Mouse (Mus musculus) embryonic facial prominence, embryonic 14.5 days (tissue): ENCODE data around the gene Trabd. TPM values are rescaled to one million over a fixed set of nuclear protein-coding genes. Genes with fewer than 3 reads are reported as not detected.

ENCODE experiments used
- ATAC-seq: fragments of 200-750 bp; cut with Nextera tagmentation; 2 replicates; pipeline ENCODE4 v1.8.0; 2017; ENCODE audit warnings: low read depth, moderate number of reproducible peaks, moderate TSS enrichment
- DNase-seq: peaks from one replicate; pipeline ENCODE4 v3.0.0-alpha.2; 2015; ENCODE audit warnings: low spot score
- H3K27ac ChIP-seq: fragments of 300-500 bp; sonication (generic); replicated peaks from 2 replicates; pipeline ENCODE4 v1.5.1; 2014; ENCODE audit warnings: low read depth, mild to moderate bottlenecking, low read length, moderate library complexity
- H3K27me3 ChIP-seq: fragments of 300-500 bp; sonication (generic); replicated peaks from 2 replicates; pipeline ENCODE4 v1.6.1; 2014; ENCODE audit warnings: low read length; ENCODE audit not compliant: control insufficient read depth, insufficient read depth
- H3K36me3 ChIP-seq: fragments of 300-500 bp; sonication (generic); 2 replicates; pipeline ENCODE4 v1.6.1; 2014; ENCODE audit warnings: low read length, mixed read lengths; ENCODE audit not compliant: control insufficient read depth, insufficient read depth
- H3K4me1 ChIP-seq: fragments of 300-500 bp; sonication (generic); 2 replicates; pipeline ENCODE4 v1.6.1; 2014; ENCODE audit warnings: antibody characterized with exemption, low read length; ENCODE audit not compliant: control insufficient read depth, insufficient read depth
- H3K4me2 ChIP-seq: fragments of 300-500 bp; sonication (generic); 2 replicates; pipeline ENCODE4 v1.6.1; 2014; ENCODE audit warnings: low read depth, mild to moderate bottlenecking, low read length, moderate library complexity, mixed read lengths
- H3K4me3 ChIP-seq: fragments of 300-500 bp; sonication (generic); 2 replicates; pipeline ENCODE4 v1.5.1; 2014; ENCODE audit warnings: low read depth, mild to moderate bottlenecking, low read length
- H3K9ac ChIP-seq: fragments of 300-500 bp; sonication (generic); 2 replicates; pipeline ENCODE4 v1.6.1; 2014; ENCODE audit warnings: low read depth, mild to moderate bottlenecking, low read length, moderate library complexity, mixed read lengths
- H3K9me3 ChIP-seq: fragments of 300-500 bp; sonication (generic); 2 replicates; pipeline ENCODE4 v1.6.1; 2016; ENCODE audit warnings: low read length; ENCODE audit not compliant: control insufficient read depth
- WGBS: fragments of 180-500 bp; shearing (Covaris S2); extraction: QIAGEN DNeasy Blood & Tissue Kit; methylation state at CpG from one replicate; pipeline ENCODE4 v1.1.7; 2014; 5-methylcytosine and 5-hydroxymethylcytosine counted together
- polyA plus RNA-seq: library from polyadenylated mRNA; unstranded; fragments of >200 nt; fragmentation: Nextera tagmentation; extraction: Ambion mirVana; gene quantifications from 2 replicates; pipeline ENCODE4 v1.2.1, GENCODE M21; 2014

Trabd gene
- polyA plus RNA-seq, 1 experiment from 2014 or later, result 41.4 TPM

- no peaks in the 10 kb centered on the region for H3K27me3 ChIP-seq
- peak overlapping the region; percentile 88 for H3K4me2 ChIP-seq
- DNase-seq, result no peak
- 96% methylated on average over 8 of the region's 8 CpGs for WGBS
- no peak for ATAC-seq
- peak overlapping the region; percentile 59 for H3K4me3 ChIP-seq
- no peaks in the 10 kb centered on the region for H3K9me3 ChIP-seq
- H3K36me3 ChIP-seq, result peaks cover 17% of the 10 kb centered on the region
- peak overlapping the region; percentile 73 for H3K9ac ChIP-seq
- H3K4me1 ChIP-seq, result peaks cover 19% of the 10 kb centered on the region
- H3K27ac ChIP-seq, result no peak overlapping the region
Measured at GRCm38 (mm10) chr15:89127364-89127940, 52.5 kb downstream of the Trabd start.

DNA sequence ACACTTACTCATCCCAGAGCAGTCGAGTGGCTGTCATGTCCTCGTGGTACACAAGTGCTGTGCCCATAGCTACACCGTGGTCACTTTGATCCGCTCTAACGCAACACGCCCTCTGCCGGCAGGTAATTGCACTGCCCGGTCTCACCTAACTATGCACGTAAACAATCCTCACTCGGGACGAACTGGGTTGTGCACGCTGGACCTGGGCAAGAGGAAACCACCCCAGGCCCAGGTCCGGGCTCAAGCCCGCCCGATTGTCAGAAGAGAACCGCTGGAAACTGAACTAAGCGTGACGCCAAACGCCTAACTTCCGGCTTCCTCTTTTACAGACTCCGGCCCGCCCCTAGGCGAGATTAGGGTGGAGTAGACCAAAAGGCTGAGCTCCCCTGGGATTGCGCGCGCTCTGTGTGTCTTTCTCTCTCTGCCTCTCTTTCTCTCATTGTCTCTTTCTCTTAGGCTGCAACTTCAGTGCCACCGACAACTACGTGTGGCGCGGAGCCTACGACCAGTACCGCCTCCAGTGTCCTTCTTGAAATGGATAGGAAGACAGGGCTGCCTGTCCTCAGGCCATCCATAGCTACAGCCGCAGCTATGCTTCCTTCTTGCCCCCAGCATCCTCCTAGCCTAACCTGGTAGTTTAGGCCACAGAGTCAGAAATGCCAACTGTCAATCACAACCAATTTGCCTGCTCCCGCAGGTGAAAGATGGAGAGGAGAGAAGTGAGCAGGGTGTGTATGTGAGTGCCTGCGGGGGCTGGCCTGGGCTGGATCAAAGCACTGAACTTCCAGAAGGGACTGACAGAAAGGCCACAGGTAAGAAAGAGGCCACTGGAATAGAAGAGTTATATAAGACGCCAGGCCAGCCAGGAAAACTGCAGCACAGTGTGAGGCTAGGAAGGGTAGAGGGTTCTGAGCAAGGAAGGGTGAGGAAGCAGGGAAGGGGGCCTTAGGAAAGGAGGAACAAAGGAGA, 53.7 kb downstream of the Trabd start, which contains the start of gene Hdac10:
Hdac10 (minus strand) TSS at position 319 of the 969 bp plus-strand sequence.
- WGBS, result 4% methylated on average over 32 of the region's 36 CpGs
- Histone ChIP-seq H3K4me2 (peak within 1 kb of the TSS; percentile 88), H3K4me3 (peak within 1 kb of the TSS; percentile 59), H3K27ac (peak within 1 kb of the TSS; percentile 73), H3K27me3 (no peaks in the 10 kb centered on the region), H3K36me3 (peaks cover 17% of the 10 kb centered on the region), H3K4me1 (peaks cover 16% of the 10 kb centered on the region), H3K9ac (peak within 1 kb of the TSS; percentile 73), H3K9me3 (no peaks in the 10 kb centered on the region)
- DNase-seq (peak; percentile 93), ATAC-seq (peak; percentile 90)

DNA sequence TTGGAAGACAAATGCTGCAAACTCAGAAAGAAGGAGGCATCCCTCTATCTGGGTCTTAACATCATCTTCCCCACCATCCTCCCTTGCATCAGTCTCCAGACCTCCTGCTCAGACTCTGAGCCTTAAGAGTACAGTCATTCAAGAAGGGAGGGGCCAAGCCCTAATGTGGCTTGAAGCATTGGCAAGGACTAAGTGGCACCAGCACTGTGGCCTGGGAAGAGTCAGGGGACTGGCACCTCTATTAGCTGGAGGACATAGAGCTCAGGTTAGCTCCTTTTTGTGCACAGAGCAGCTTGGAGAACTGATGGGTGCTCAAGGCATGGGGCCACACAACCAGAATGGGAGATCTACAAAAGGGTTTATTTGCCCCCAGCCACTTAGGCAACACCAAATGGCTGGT, 55.3 kb downstream of the Trabd start:
- Histone ChIP-seq H3K36me3 (peaks cover 6% of the 10 kb centered on the region), H3K4me2 (no peak overlapping the region), H3K9ac (no peak overlapping the region), H3K27ac (no peak overlapping the region), H3K9me3 (no peaks in the 10 kb centered on the region), H3K4me3 (no peak overlapping the region), H3K4me1 (peaks cover 13% of the 10 kb centered on the region; the same call in 1 of the 2 replicates), H3K27me3 (no peaks in the 10 kb centered on the region)
- ATAC-seq (no peak), DNase-seq (no peak)

DNA sequence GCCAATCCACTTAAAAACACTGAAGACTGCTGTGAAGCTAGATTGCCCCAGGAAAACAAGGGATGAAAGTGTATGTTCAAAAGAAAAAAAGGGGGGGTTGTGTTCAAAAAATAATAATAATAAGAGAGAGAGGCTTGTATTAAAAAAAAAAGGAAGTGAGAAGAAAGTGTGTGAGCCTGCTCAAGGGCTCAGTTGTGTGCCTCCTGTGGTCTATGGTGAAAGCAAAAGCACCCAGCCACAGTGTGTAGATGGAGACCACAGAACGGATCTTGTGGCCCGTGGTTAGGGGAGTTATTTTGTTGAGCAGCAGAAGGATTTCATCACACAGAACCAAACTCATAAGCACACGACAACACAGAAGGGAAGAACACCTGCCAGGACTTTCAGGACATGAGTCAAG, 56.4 kb downstream of the Trabd start:
- Histone ChIP-seq H3K4me2 (no peak overlapping the region), H3K36me3 (no peaks in the 10 kb centered on the region), H3K9ac (no peak overlapping the region), H3K4me1 (peaks cover 13% of the 10 kb centered on the region; the same call in 1 of the 2 replicates), H3K27me3 (no peaks in the 10 kb centered on the region), H3K27ac (no peak overlapping the region), H3K4me3 (no peak overlapping the region), H3K9me3 (no peaks in the 10 kb centered on the region)
- WGBS, result 89% methylated on average over 3 of the region's 3 CpGs
- ATAC-seq (no peak), DNase-seq (no peak)

Other genes starting within 250 kb of the Trabd start
- 38.6 and 45.1 TPM in 2 replicates for gene Pim3, start 212.9 kb upstream of the Trabd start, polyA plus RNA-seq
- 0.17 TPM in 1 of 2 replicates, not detected in the other for gene Ttll8, start 120.7 kb upstream of the Trabd start, polyA plus RNA-seq
- 0.26 and 0.33 TPM in 2 replicates for gene Mlc1, start 96.1 kb upstream of the Trabd start, polyA plus RNA-seq
- 0.26 and 0.50 TPM in 2 replicates for gene Mov10l1, start 92.2 kb upstream of the Trabd start, polyA plus RNA-seq
- 0.42 and 0.50 TPM in 2 replicates for gene Panx2, start 15.4 kb upstream of the Trabd start, polyA plus RNA-seq
- gene Selenoo, start 14.0 kb downstream of the Trabd start, polyA plus RNA-seq, result 18.3 and 18.5 TPM in 2 replicates
- gene Tubgcp6, start 48.0 kb downstream of the Trabd start, polyA plus RNA-seq, result 13.9 and 16.9 TPM in 2 replicates
- 15.5 and 17.8 TPM in 2 replicates for gene Hdac10, start 53.6 kb downstream of the Trabd start, polyA plus RNA-seq
- 13.6 and 14.2 TPM in 2 replicates for gene Mapk12, start 65.6 kb downstream of the Trabd start, polyA plus RNA-seq
- gene Mapk11, start 74.5 kb downstream of the Trabd start, polyA plus RNA-seq, result 7.8 and 8.6 TPM in 2 replicates
- gene Plxnb2, start 105.7 kb downstream of the Trabd start, polyA plus RNA-seq, result 158 and 169 TPM in 2 replicates
- 11.4 and 13.1 TPM in 2 replicates for gene Dennd6b, start 121.4 kb downstream of the Trabd start, polyA plus RNA-seq
- 27.3 and 32.2 TPM in 2 replicates for gene Ppp6r2, start 136.4 kb downstream of the Trabd start, polyA plus RNA-seq
- 58.2 and 65.6 TPM in 2 replicates for gene Sbf1, start 240.2 kb downstream of the Trabd start, polyA plus RNA-seq
- 0.21 TPM in 1 of 2 replicates, not detected in the other for gene Adm2, start 247.6 kb downstream of the Trabd start, polyA plus RNA-seq